Mouse (Mus musculus) macrophage (primary cell): ENCODE data around the gene Fgd1. TPM values are rescaled to one million over a fixed set of nuclear protein-coding genes. Genes with fewer than 3 reads are reported as not detected.

Experiments
- H3K27ac ChIP-seq: fragments of 350-480 bp; formaldehyde crosslinking; 2 replicates; pipeline ENCODE4 v1.9.0; 2021
- H3K36me3 ChIP-seq: fragments of 350-480 bp; formaldehyde crosslinking; 2 replicates; pipeline ENCODE4 v1.9.0; 2021; ENCODE audit errors: inconsistent target
- H3K4me3 ChIP-seq: fragments of 350-480 bp; formaldehyde crosslinking; 2 replicates; pipeline ENCODE4 v1.9.0; 2021; ENCODE audit errors: inconsistent target
- H3K79me2 ChIP-seq: fragments of 350-480 bp; formaldehyde crosslinking; 2 replicates; pipeline ENCODE4 v1.9.0; 2021; ENCODE audit errors: inconsistent target
- WGBS: methylation state at CpG from one replicate; pipeline ENCODE4 v1.1.7; 2026; ENCODE audit warnings: inconsistent platforms; ENCODE audit not compliant: missing documents; 5-methylcytosine and 5-hydroxymethylcytosine counted together
- polyA plus RNA-seq: library from polyadenylated mRNA; stranded (reverse); fragments of 250-400 nt; gene quantifications from 3 replicates; pipeline ENCODE4 v1.2.4, GENCODE M21; 2018; ENCODE audit warnings: inconsistent platforms

Gene Fgd1
- polyA plus RNA-seq, 1 experiment from 2014 or later, result 0.07 TPM

DNA sequence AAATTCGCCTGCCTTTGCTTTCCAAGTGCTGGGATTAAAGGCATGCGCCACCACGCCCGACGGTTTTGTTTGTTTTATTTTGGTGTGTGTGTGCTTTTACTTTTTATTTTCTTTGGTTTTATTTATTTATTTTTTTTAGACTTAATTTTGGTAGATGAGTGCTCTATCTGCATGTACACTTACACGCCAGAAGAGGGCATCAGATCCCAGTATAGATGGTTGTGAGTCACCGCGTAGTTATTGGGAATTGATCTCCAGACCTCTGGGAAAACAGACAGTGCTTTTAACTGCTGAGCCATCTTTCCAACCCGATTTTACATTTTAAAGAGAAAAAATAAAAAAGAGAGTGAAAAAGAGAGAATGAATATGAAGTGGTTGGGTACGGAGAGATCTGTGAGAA is 86.8 kb downstream of the Fgd1 start:
- 31% methylated on average over 4 of the region's 10 CpGs for WGBS
- no peak overlapping the region for H3K4me3 ChIP-seq
- H3K36me3 ChIP-seq, result no peaks in the 10 kb centered on the region

More for the DNA sequence above, 86.8 kb downstream of the Fgd1 start:
- H3K79me2 ChIP-seq, result no peaks in the 10 kb centered on the region
- no peak overlapping the region for H3K27ac ChIP-seq

Other genes with a start within 250 kb of the Fgd1 start
- gene Maged2, start 231.8 kb upstream of the Fgd1 start, polyA plus RNA-seq, result 8.0 to 14.9 TPM (median 9.9 TPM) in 3 replicates
- 7.5 to 12.8 TPM (median 8.6 TPM) in 3 replicates for gene Gnl3l, start 28.8 kb upstream of the Fgd1 start, polyA plus RNA-seq
- 7.9 to 22.0 TPM (median 17.0 TPM) in 3 replicates for gene Tsr2, start 50.4 kb downstream of the Fgd1 start, polyA plus RNA-seq
- gene Wnk3, start 151.9 kb downstream of the Fgd1 start, polyA plus RNA-seq, result not detected in 3 replicates